Mouse (Mus musculus): ENCODE data around the gene Deaf1. TPM values are rescaled to one million over a fixed set of nuclear protein-coding genes. Genes with fewer than 3 reads are reported as not detected.
"Not testable (repeated sequence)": the region's sequence is repeated elsewhere in the genome, so short reads cannot be mapped to it uniquely, and the experiment has no call there.

Deaf1 gene
- polyA plus RNA-seq, 1 experiment = 43.8 TPM

GRCm38 (mm10) chr7:141265411-141265738 is 62.1 kb downstream of the Deaf1 start:
- DNase-seq (ENCODE audit: extremely low spot score in 1 of 2, low spot score in 1 of 2) = no peak

DNA sequence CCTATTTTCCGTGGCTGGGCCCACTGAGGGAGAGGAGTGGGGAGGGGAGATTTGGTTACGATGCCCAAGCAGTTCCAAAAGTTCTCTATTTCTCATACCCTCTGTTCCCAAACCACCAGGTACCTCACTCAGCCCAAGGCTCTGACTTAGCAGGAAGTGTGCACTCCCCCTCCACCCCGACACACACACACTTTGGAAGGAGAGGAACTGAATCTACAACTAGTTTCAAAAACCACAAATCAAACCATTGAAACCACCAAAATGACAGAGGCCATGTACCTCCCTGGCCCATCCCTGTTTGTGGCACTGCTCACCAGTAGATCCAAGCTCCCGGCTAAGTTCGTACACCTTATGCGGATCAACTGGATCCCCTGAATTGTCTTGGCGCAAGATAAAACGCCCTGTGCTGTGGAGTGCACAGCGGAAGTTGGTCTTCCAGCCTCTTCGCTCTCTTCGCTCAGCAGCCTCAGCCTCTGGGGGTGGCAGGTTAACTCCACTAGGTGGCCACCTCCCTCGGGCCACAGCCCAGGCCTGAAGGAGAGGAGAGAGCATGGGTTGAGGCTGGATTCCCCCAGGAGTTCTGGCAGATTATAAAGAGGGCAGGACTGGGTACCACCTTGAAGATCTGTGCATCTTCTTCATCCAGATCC is 62.6 kb downstream of the Deaf1 start:
- DNase-seq (ENCODE audit: extremely low spot score in 1 of 2, low spot score in 1 of 2) = peak in 1 of 2 experiments; percentile 23

DNA sequence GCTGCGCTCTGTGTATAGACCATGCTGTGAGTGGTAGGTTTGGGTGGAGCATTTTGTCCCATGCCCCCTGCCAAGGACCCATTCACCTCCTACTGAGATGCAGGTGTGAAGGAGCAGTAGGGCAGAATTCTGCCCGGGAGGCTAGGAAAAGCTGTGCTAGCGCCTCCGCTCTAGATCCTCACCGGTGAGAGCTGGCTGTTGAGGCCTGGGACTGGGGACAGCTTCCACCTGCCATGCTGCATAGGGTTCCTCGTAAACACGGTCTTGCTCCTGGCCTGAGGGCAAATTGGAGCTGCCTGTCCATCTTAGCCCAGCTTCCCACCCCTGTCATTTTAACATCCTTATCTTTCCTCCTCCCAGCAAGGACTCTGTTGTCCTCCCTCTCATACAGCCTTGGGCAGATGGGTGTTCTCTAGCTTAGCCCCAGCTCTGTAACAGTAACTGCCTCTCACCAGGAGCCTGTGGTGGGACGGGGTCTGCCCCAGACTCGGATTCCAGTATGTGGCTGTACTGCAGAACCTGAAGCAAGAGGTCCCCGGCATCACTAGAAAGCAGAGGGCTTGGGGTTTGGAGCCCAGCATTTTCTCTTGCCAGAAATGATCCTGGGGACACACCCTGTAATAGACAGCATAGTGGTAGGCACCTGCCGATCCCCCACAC is 63.3 kb downstream of the Deaf1 start:
- no peak for DNase-seq (ENCODE audit: extremely low spot score in 1 of 2, low spot score in 1 of 2)

DNA sequence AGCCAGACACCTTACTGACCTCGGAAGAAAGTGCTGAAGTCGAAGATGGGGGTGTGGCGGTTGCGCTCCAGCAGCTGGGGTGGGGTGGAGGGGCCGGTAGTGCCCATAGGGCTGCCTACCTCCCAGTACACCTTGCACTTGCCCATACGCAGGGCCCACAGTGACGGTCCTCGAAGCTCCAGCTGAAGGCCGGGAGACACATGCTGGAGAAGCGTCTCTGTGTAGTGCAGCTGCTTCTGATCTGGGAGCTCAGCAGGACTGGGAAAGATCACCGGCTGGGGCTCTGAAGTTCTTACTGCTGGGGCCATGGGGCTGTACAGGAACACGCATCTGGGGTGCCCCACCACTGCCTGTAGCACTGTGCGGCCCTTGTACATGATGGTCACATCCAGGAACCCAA is 63.9 kb downstream of the Deaf1 start:
- DNase-seq (ENCODE audit: extremely low spot score in 1 of 2, low spot score in 1 of 2) = no peak

GRCm38 (mm10) chr7:141261480-141261879 is 66.0 kb downstream of the Deaf1 start:
- no peak for DNase-seq (ENCODE audit: extremely low spot score in 1 of 2, low spot score in 1 of 2)

DNA sequence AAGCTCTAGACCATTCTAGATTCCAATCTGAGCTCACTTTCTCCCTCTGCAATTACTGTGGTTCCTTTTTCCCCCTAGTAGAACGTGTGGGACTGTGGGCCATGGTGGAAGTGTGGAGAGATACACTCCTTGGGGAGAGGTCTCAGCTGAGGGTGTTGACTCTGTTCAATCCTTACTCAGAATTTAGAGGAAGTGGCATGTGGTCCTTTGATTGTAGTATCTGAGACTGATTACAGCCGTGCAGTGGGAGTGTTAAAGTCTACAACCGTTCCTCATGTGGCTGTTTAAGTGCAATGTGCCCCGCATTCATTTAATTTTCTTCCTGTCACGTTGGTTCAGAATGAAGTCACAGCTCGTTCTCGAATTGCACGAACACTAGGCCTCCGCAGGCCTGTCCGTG is 71.3 kb downstream of the Deaf1 start:
- DNase-seq (ENCODE audit: extremely low spot score in 1 of 2, low spot score in 1 of 2) = no peak

DNA sequence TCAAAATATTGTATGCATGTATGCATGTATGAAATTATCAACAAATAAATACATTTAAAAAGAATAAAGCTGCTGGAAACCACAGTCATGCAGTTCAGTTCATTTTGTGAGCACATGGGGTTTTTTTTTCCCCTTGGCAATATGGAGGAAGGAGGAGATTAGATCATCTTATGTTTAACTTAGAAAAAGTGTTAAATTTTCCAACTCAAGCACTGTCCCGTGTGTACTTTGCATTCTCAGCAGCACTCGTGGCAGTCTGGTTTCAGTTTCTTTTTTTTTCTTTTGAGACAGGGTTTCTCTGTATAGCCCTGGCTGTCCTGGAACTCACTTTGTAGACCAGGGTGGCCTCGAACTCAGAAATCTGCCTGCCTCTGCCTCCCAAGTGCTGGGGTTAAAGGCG is 77.0 kb downstream of the Deaf1 start:
- not testable (repeated sequence) for DNase-seq (ENCODE audit: extremely low spot score in 1 of 2, low spot score in 1 of 2)

Other genes with a start within 250 kb of the Deaf1 start
- gene Pkp3, start 249.5 kb downstream of the Deaf1 start, polyA plus RNA-seq (2012; rRNA removed) = 0.11 and 0.22 TPM in 2 replicates
- gene Sigirr, start 227.1 kb downstream of the Deaf1 start, polyA plus RNA-seq (2012; rRNA removed) = 3.7 and 4.0 TPM in 2 replicates
- gene Ano9, start 209.9 kb downstream of the Deaf1 start, polyA plus RNA-seq (2012; rRNA removed) = 0.08 and 0.10 TPM in 2 replicates
- gene Ptdss2, start 205.3 kb downstream of the Deaf1 start, polyA plus RNA-seq (2012; rRNA removed) = 52.1 and 62.4 TPM in 2 replicates
- gene Rnh1, start 154.8 kb downstream of the Deaf1 start, polyA plus RNA-seq (2012; rRNA removed) = 34.5 and 36.4 TPM in 2 replicates
- gene Hras, start 133.7 kb downstream of the Deaf1 start, polyA plus RNA-seq (2012; rRNA removed) = 243 and 245 TPM in 2 replicates
- 4.8 and 5.5 TPM in 2 replicates for gene Lrrc56, start 133.5 kb downstream of the Deaf1 start, polyA plus RNA-seq (2012; rRNA removed)
- gene Lmntd2, start 113.6 kb downstream of the Deaf1 start, polyA plus RNA-seq (2012; rRNA removed) = 0.17 and 0.20 TPM in 2 replicates
- 1.8 and 2.3 TPM in 2 replicates for gene Rassf7, start 111.8 kb downstream of the Deaf1 start, polyA plus RNA-seq (2012; rRNA removed)
- gene Phrf1, start 98.9 kb downstream of the Deaf1 start, polyA plus RNA-seq (2012; rRNA removed) = 31.0 and 35.1 TPM in 2 replicates
- 7.7 and 8.6 TPM in 2 replicates for gene Irf7, start 61.2 kb downstream of the Deaf1 start, polyA plus RNA-seq (2012; rRNA removed)
- not detected in 2 replicates for gene Cdhr5, start 50.9 kb downstream of the Deaf1 start, polyA plus RNA-seq (2012; rRNA removed)
- gene Sct, start 48.6 kb downstream of the Deaf1 start, polyA plus RNA-seq (2012; rRNA removed) = 12.4 and 29.9 TPM in 2 replicates
- gene Drd4, start 35.7 kb downstream of the Deaf1 start, polyA plus RNA-seq (2012; rRNA removed) = 0.44 and 0.48 TPM in 2 replicates
- 60.4 and 64.8 TPM in 2 replicates for gene Tmem80, start within 50 bp of the Deaf1 start, polyA plus RNA-seq (2012; rRNA removed)
- gene Eps8l2, start 11.2 kb upstream of the Deaf1 start, polyA plus RNA-seq (2012; rRNA removed) = 4.4 and 5.5 TPM in 2 replicates
- 151 and 152 TPM in 2 replicates for gene Taldo1, start 64.5 kb upstream of the Deaf1 start, polyA plus RNA-seq (2012; rRNA removed)
- 49.9 and 55.6 TPM in 2 replicates for gene Gatd1, start 86.4 kb upstream of the Deaf1 start, polyA plus RNA-seq (2012; rRNA removed)
- 204 and 235 TPM in 2 replicates for gene Cend1, start 101.8 kb upstream of the Deaf1 start, polyA plus RNA-seq (2012; rRNA removed)
- 227 and 251 TPM in 2 replicates for gene Slc25a22, start 110.2 kb upstream of the Deaf1 start, polyA plus RNA-seq (2012; rRNA removed)
- 3.3 and 3.5 TPM in 2 replicates for gene Pidd1, start 116.3 kb upstream of the Deaf1 start, polyA plus RNA-seq (2012; rRNA removed)
- 556 and 592 TPM in 2 replicates for gene Rplp2, start 119.7 kb upstream of the Deaf1 start, polyA plus RNA-seq (2012; rRNA removed)
- 27.5 and 29.8 TPM in 2 replicates for gene Pnpla2, start 127.5 kb upstream of the Deaf1 start, polyA plus RNA-seq (2012; rRNA removed)
- gene Cracr2b, start 133.4 kb upstream of the Deaf1 start, polyA plus RNA-seq (2012; rRNA removed) = 5.1 and 8.7 TPM in 2 replicates
- 61.0 and 61.7 TPM in 2 replicates for gene Cd151, start 139.7 kb upstream of the Deaf1 start, polyA plus RNA-seq (2012; rRNA removed)
- gene Polr2l, start 147.4 kb upstream of the Deaf1 start, polyA plus RNA-seq (2012; rRNA removed) = 41.5 and 47.6 TPM in 2 replicates
- gene Tspan4, start 147.6 kb upstream of the Deaf1 start, polyA plus RNA-seq (2012; rRNA removed) = 38.7 and 40.9 TPM in 2 replicates
- gene Chid1, start 212.2 kb upstream of the Deaf1 start, polyA plus RNA-seq (2012; rRNA removed) = 35.8 and 46.7 TPM in 2 replicates
- 94.5 and 96.8 TPM in 2 replicates for gene Ap2a2, start 234.5 kb upstream of the Deaf1 start, polyA plus RNA-seq (2012; rRNA removed)

All from frontal cortex, adult 2 months (tissue).